Mouse (Mus musculus): Measurements from ENCODE around the gene Ptgfrn. TPM values are rescaled to one million over a fixed set of nuclear protein-coding genes. Genes with fewer than 3 reads are reported as not detected.

The Ptgfrn gene
- polyA plus RNA-seq, 1 experiment = 5.2 TPM

- Histone ChIP-seq H3K4me1 (ENCODE audit: control insufficient read depth, insufficient read depth, low read length) (no peaks in the 10 kb centered on the region), H3K4me3 (ENCODE audit: insufficient read depth, low read depth, low read length) (no peak overlapping the region), H3K27me3 (replicated peaks; ENCODE audit: control insufficient read depth, insufficient read depth, low read length) (no peaks in the 10 kb centered on the region), H3K27ac (ENCODE audit: insufficient read depth, low read depth, low read length) (no peak overlapping the region), H3K36me3 (ENCODE audit: control insufficient read depth, insufficient read depth, low read length) (no peaks in the 10 kb centered on the region)
- DNase-seq = no peak
- WGBS = 85% methylated on average over 7 of the region's 7 CpGs
- no peak for TF ChIP-seq CTCF (conservative IDR thresholded peaks at IDR 0.05; ENCODE audit: insufficient read depth, insufficient read length, low read depth, low read length)
- no peak for TF ChIP-seq POLR2A (IDR thresholded peaks at IDR 0.05; ENCODE audit: low read depth, low read length)
Observed at GRCm38 (mm10) chr3:101016050-101016449, 94.0 kb downstream of the Ptgfrn start.

- TF ChIP-seq CTCF (conservative IDR thresholded peaks at IDR 0.05; ENCODE audit: insufficient read depth, insufficient read length, low read depth, low read length) (no peak), POLR2A (IDR thresholded peaks at IDR 0.05; ENCODE audit: low read depth, low read length) (no peak)
- 60% methylated on average over 4 of the region's 4 CpGs for WGBS
- H3K4me1 ChIP-seq (ENCODE audit: control insufficient read depth, insufficient read depth, low read length) = no peaks in the 10 kb centered on the region
- no peak overlapping the region for H3K4me3 ChIP-seq (ENCODE audit: insufficient read depth, low read depth, low read length)
- H3K27ac ChIP-seq (ENCODE audit: insufficient read depth, low read depth, low read length) = no peak overlapping the region
- H3K27me3 ChIP-seq (replicated peaks; ENCODE audit: control insufficient read depth, insufficient read depth, low read length) = no peaks in the 10 kb centered on the region
- no peak for DNase-seq
- no peaks in the 10 kb centered on the region for H3K36me3 ChIP-seq (ENCODE audit: control insufficient read depth, insufficient read depth, low read length)
Observed at GRCm38 (mm10) chr3:101015254-101015653, 94.8 kb downstream of the Ptgfrn start.

GRCm38 (mm10) chr3:101013536-101013935 is 96.5 kb downstream of the Ptgfrn start:
- no peak for TF ChIP-seq CTCF (conservative IDR thresholded peaks at IDR 0.05; ENCODE audit: insufficient read depth, insufficient read length, low read depth, low read length)
- TF ChIP-seq POLR2A (IDR thresholded peaks at IDR 0.05; ENCODE audit: low read depth, low read length) = no peak
- WGBS = 94% methylated on average over 3 of the region's 3 CpGs
- no peak for DNase-seq
- H3K36me3 ChIP-seq (ENCODE audit: control insufficient read depth, insufficient read depth, low read length) = no peaks in the 10 kb centered on the region
- H3K4me1 ChIP-seq (ENCODE audit: control insufficient read depth, insufficient read depth, low read length) = no peaks in the 10 kb centered on the region
- H3K27ac ChIP-seq (ENCODE audit: insufficient read depth, low read depth, low read length) = no peak overlapping the region
- no peak overlapping the region for H3K4me3 ChIP-seq (ENCODE audit: insufficient read depth, low read depth, low read length)
- no peaks in the 10 kb centered on the region for H3K27me3 ChIP-seq (replicated peaks; ENCODE audit: control insufficient read depth, insufficient read depth, low read length)

- H3K27ac ChIP-seq (ENCODE audit: insufficient read depth, low read depth, low read length) = no peak overlapping the region
- no peaks in the 10 kb centered on the region for H3K36me3 ChIP-seq (ENCODE audit: control insufficient read depth, insufficient read depth, low read length)
- H3K4me3 ChIP-seq (ENCODE audit: insufficient read depth, low read depth, low read length) = no peak overlapping the region
- 93% methylated on average over 10 of the region's 10 CpGs for WGBS
- no peaks in the 10 kb centered on the region for H3K27me3 ChIP-seq (replicated peaks; ENCODE audit: control insufficient read depth, insufficient read depth, low read length)
- DNase-seq = no peak
- no peak for TF ChIP-seq POLR2A (IDR thresholded peaks at IDR 0.05; ENCODE audit: low read depth, low read length)
- no peak for TF ChIP-seq CTCF (conservative IDR thresholded peaks at IDR 0.05; ENCODE audit: insufficient read depth, insufficient read length, low read depth, low read length)
- no peaks in the 10 kb centered on the region for H3K4me1 ChIP-seq (ENCODE audit: control insufficient read depth, insufficient read depth, low read length)
Observed at GRCm38 (mm10) chr3:101013005-101013404, 97.1 kb downstream of the Ptgfrn start.

GRCm38 (mm10) chr3:101012597-101012996 is 97.5 kb downstream of the Ptgfrn start:
- no peak for TF ChIP-seq CTCF (conservative IDR thresholded peaks at IDR 0.05; ENCODE audit: insufficient read depth, insufficient read length, low read depth, low read length)
- TF ChIP-seq POLR2A (IDR thresholded peaks at IDR 0.05; ENCODE audit: low read depth, low read length) = no peak
- WGBS = 88% methylated on average over 8 of the region's 8 CpGs
- Histone ChIP-seq H3K27ac (ENCODE audit: insufficient read depth, low read depth, low read length) (no peak overlapping the region), H3K27me3 (replicated peaks; ENCODE audit: control insufficient read depth, insufficient read depth, low read length) (no peaks in the 10 kb centered on the region), H3K4me3 (ENCODE audit: insufficient read depth, low read depth, low read length) (no peak overlapping the region), H3K36me3 (ENCODE audit: control insufficient read depth, insufficient read depth, low read length) (no peaks in the 10 kb centered on the region), H3K4me1 (ENCODE audit: control insufficient read depth, insufficient read depth, low read length) (no peaks in the 10 kb centered on the region)
- no peak for DNase-seq

- H3K27me3 ChIP-seq (replicated peaks; ENCODE audit: control insufficient read depth, insufficient read depth, low read length) = no peaks in the 10 kb centered on the region
- H3K36me3 ChIP-seq (ENCODE audit: control insufficient read depth, insufficient read depth, low read length) = no peaks in the 10 kb centered on the region
- H3K4me1 ChIP-seq (ENCODE audit: control insufficient read depth, insufficient read depth, low read length) = no peaks in the 10 kb centered on the region
- no peak overlapping the region for H3K4me3 ChIP-seq (ENCODE audit: insufficient read depth, low read depth, low read length)
- WGBS = 56% methylated on average over 10 of the region's 10 CpGs
- H3K27ac ChIP-seq (ENCODE audit: insufficient read depth, low read depth, low read length) = no peak overlapping the region
- no peak for TF ChIP-seq POLR2A (IDR thresholded peaks at IDR 0.05; ENCODE audit: low read depth, low read length)
- no peak for TF ChIP-seq CTCF (conservative IDR thresholded peaks at IDR 0.05; ENCODE audit: insufficient read depth, insufficient read length, low read depth, low read length)
- DNase-seq = no peak
Observed at GRCm38 (mm10) chr3:101012131-101012571, 97.9 kb downstream of the Ptgfrn start.

- no peaks in the 10 kb centered on the region for H3K36me3 ChIP-seq (ENCODE audit: control insufficient read depth, insufficient read depth, low read length)
- no peak for DNase-seq
- H3K27me3 ChIP-seq (replicated peaks; ENCODE audit: control insufficient read depth, insufficient read depth, low read length) = no peaks in the 10 kb centered on the region
- no peak overlapping the region for H3K4me3 ChIP-seq (ENCODE audit: insufficient read depth, low read depth, low read length)
- WGBS = 61% methylated on average over 5 of the region's 5 CpGs
- H3K27ac ChIP-seq (ENCODE audit: insufficient read depth, low read depth, low read length) = no peak overlapping the region
- H3K4me1 ChIP-seq (ENCODE audit: control insufficient read depth, insufficient read depth, low read length) = no peaks in the 10 kb centered on the region
- TF ChIP-seq POLR2A (IDR thresholded peaks at IDR 0.05; ENCODE audit: low read depth, low read length) (no peak), CTCF (conservative IDR thresholded peaks at IDR 0.05; ENCODE audit: insufficient read depth, insufficient read length, low read depth, low read length) (no peak)
Observed at GRCm38 (mm10) chr3:101011203-101011600, 98.9 kb downstream of the Ptgfrn start.
